Mouse (Mus musculus) hematopoietic stem cell, adult 5-6 weeks (primary cell): Measurements from ENCODE around the gene Nyap2. TPM values are rescaled to one million over a fixed set of nuclear protein-coding genes. Genes with fewer than 3 reads are reported as not detected.

ENCODE experiments used
- ATAC-seq, 2 experiments: fragments of 125-278 bp in 1 of 2; replicated peaks in 1 of 2; 2 replicates each; pipeline ENCODE4 v1.8.0; 2016 to 2017; ENCODE audit warnings: inconsistent platforms in 2 of 2, mild to moderate bottlenecking in 2 of 2, moderate number of reproducible peaks in 2 of 2, low read depth in 1 of 2, moderate TSS enrichment in 1 of 2; ENCODE audit not compliant: low FRiP score in 2 of 2, poor library complexity in 2 of 2, severe bottlenecking in 2 of 2, insufficient read depth in 1 of 2, low TSS enrichment in 1 of 2
- total RNA-seq: library from RNA; stranded (forward); fragments of 172-1452, 232-1000 nt; gene quantifications from 2 replicates; pipeline ENCODE4 v1.2.3, GENCODE M21; 2017

Gene Nyap2
- total RNA-seq: not detected in 2 replicates

DNA sequence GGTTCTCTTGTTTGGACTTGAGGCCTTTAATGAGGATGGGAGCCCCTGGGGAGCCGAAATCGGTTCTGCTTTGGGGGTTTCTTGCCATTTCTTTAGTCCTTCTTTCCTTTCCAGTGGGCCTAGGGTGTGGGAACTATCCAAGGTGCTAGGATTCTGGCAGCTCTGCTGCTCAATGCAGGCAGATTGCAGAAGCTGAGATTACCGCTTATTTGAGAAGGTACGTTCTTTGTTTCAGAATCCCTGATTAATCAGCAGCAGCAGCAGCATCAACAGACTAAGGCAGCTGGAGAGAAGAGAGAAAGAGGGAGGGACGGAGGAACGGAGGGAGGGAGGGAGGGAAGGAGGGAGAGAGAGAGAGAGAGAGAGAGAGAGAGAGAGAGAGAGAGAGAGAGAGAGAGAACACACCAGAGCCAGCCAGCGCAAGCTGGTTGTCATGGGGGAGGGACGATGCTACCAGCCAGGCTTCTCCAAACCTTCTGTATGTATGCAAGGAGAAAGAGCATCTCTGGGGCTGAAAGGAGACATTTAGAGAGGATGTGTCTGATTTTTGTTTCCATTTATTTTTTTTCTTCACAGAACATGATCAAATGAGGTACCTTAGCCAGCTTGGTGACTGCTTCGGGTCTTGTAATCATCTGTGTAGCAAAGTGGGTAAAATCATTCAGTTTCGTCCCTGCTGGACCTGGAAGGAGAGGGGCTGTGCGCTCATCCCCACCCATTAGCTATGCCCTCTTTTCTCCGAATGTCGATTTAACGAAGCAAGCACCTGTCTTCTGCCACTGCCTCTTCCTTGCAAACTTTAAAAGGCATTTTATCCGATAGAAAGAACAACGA, at the start of gene Nyap2:
Gene Nyap2, plus strand, starts transcription at position 120 of the 834 bp plus-strand sequence.
- ATAC-seq: no peak

GRCm38 (mm10) chr1:81042907-81043868, 33.6 kb upstream of the Nyap2 start:
- ATAC-seq: no peak

DNA sequence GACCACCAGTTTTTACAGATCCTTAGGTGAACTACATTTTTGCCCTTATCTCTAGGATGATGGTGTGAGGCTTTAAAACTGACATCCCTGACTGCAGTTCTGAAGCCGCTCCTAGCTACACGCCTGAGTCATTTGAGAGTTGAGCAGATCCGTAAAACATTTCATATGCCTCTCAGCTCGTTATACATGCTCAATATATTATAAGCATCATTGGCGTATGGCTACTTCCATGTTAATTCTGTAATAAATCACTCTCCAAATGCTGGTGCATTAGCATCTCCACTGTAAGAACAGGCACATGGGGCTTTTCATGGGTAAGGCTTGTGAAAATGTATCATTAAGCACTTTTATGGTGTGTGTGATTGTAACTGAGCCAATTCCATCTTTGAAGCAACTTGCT, 18.4 kb upstream of the Nyap2 start:
- ATAC-seq: no peak

DNA sequence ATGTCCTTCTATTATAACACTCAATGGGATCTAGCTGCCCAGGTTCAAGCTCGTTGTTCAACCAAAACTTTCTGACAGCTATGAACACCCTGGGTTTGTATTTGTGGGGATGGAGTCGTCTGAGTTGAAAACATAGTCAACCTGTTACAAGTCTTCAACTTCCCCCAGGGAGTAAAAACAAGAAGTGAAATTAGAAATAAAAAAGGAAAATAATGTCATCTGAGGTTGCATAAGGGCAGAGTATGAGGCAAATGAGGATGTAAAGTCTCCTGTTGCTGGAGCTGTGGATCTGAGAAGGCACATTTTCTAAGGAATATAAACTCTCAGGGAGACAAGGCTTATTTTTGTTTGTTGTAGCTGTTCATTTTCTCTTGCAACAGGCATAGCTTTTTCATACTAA, 17.9 kb upstream of the Nyap2 start:
- no peak for ATAC-seq

GRCm38 (mm10) chr1:81062811-81063210, 13.9 kb upstream of the Nyap2 start:
- ATAC-seq: no peak

- ATAC-seq: no peak
Measured at GRCm38 (mm10) chr1:81076259-81076658, 491 bp upstream of the Nyap2 start.

- ATAC-seq: no peak
Measured at GRCm38 (mm10) chr1:81077665-81078314, 1.0 kb downstream of the Nyap2 start.

- no peak for ATAC-seq
Measured at GRCm38 (mm10) chr1:81087485-81087884, 10.7 kb downstream of the Nyap2 start.

DNA sequence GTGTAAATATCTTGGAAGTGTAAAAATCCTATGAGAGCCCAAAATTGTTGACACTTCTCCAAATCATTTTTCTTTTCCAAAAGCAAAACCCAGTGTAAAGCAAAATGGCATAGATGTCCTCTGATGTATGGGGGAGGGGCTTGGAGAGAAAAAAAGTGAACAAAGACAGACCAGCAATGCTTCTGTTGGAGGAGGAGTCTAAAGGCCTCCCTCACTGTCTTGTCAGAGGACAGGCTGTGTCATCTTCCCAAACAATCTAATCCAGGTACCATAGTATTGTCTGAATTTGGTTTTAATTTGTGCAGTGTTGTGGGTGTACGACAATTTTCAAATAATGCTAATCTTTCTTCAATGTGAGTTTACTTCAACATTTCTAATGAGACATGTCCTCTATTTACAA, 13.7 kb downstream of the Nyap2 start:
- no peak for ATAC-seq

DNA sequence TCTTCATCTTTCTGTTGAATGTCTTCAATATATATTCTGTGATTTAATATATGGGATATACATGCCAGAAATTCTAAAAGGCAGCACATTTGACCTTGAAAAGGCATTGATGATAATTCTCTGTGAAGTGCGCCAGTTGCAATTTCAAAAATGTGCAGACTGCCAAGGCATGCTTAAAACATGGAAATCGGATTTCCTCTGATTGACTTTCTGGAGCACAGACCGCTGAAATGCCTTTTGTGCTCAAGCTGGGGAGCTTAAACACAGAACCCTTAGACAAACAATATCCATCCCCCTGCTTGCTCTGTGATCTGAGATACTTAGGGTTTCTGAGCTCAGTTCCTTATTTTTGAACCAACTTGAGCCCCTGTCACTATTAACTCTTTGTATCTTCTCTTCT, 14.2 kb downstream of the Nyap2 start:
- no peak for ATAC-seq

GRCm38 (mm10) chr1:81092056-81092455, 15.3 kb downstream of the Nyap2 start:
- no peak for ATAC-seq

GRCm38 (mm10) chr1:81092886-81093285, 16.1 kb downstream of the Nyap2 start:
- no peak for ATAC-seq

DNA sequence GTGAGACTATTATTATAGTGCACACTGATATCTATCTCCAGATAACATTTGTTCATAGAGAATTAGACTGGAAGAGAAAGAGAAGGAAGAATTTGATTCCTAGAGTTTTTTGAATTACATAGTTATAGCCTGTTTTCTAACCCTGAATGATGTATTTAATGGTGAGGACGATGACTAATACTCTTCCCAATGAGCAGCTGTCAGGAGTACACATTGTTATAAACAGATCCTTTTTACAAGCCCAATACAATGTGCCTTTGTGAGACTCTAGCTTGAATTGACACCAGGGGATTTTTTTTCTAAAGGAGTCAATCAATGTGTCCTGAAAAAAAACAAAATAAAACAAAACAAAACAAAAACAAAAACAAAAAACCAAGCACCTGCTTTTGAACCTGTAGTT, 22.2 kb downstream of the Nyap2 start:
- ATAC-seq: no peak

- no peak for ATAC-seq
Measured at GRCm38 (mm10) chr1:81101749-81102148, 25.0 kb downstream of the Nyap2 start.

GRCm38 (mm10) chr1:81119732-81120131, 43.0 kb downstream of the Nyap2 start:
- peak in 1 of 2 experiments; percentile 27; a peak in 1 of 4 replicates for ATAC-seq

DNA sequence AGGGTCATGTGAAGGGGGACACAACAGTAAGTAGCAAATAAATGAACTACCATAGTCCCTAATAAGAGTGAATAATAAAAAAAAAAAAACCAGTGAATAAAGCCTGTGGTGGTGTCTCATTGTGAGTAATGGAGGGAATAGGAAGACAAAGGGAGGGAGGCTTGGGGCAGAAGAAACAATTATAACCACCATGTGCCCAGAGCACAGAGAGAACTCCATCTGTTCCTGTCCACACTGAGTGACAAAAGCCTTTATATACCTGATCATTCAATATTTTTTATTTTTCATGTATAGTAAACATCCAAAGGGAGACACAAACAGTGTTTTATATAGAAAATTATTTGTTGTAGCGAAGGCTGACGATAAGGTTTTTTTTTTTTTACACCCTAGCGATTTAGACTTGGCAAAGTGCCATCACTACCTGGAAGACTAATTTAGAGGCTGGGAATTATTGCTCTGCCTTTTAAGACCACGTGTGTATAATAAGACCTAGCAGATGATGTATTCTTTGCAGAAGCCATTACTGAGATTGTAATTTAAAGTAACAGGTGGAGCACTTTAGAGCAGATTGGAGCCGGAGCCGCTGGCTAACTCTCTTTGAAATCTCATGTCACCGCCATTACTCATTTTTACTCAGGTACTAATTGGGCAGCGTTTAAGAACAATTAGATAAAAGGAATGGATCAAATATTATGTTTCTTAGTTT, 55.4 kb downstream of the Nyap2 start:
- no peak for ATAC-seq

GRCm38 (mm10) chr1:81143855-81144254, 67.1 kb downstream of the Nyap2 start:
- ATAC-seq: peak; percentile 89 to 90
